Mouse (Mus musculus): ENCODE results near the gene Gemin6. TPM values are rescaled to one million over a fixed set of nuclear protein-coding genes. Genes with fewer than 3 reads are reported as not detected.
"Not testable (repeated sequence)": the region's sequence is repeated elsewhere in the genome, so short reads cannot be mapped to it uniquely, and the experiment has no call there.

The Gemin6 gene
- polyA plus RNA-seq, 1 experiment from 2014 or later, result 45.1 TPM

DNA sequence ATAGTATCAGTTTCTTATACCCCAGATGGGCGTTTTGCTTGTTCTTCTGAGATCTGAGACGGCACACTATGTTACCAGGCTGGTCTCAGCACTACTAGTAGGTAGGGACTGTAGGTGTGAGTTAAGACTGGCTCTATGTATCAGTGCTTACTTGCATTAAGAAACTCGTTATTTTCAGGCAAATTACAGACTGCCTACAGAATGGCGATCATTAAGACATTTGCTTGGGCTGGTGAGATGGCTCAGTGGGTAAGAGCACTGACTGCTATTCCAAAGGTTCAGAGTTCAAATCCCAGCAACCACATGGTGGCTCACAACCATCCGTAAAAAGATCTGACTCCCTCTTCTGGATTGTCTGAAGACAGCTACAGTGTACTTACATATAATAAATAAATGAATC is 901 bp downstream of the Gemin6 start:
- WGBS, result 40% methylated on average over 4 of the region's 5 CpGs
- ATAC-seq (ENCODE audit: low FRiP score, low TSS enrichment), result 0 out of 2 replicates have a peak, but pooled peaks have one; percentile 21

DNA sequence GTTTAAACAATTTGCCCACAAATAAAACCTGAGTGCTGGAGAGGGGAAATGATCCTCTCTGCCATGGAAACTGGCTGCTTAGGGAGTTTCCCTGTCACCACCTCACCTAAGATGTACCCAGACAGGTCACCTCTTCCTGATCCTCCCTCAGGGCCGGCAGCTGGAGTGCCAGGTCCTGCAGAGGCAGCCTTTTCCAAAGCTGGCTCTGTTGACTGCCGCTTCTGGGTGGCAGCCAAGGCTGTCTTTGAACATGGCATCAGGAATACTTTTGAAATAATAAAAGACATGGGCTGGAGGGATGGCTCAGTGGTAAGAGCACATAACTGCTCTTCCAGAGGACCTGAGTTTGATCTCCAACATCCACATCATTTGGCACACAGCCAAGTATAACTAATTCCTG is 5.2 kb downstream of the Gemin6 start:
- no peaks in the 10 kb centered on the region for H3K27me3 ChIP-seq (ENCODE audit: insufficient read depth, low read length)
- ATAC-seq (ENCODE audit: low FRiP score, low TSS enrichment), result no peak
- H3K4me3 ChIP-seq (ENCODE audit: low read length), result no peak overlapping the region
- no peak overlapping the region for H3K9ac ChIP-seq (replicated peaks; ENCODE audit: low read length)
- H3K27ac ChIP-seq (ENCODE audit: low read length), result no peak overlapping the region
- WGBS, result 78% methylated on average over 2 of the region's 2 CpGs
- peaks cover 4% of the 10 kb centered on the region; the same call in 1 of the 2 replicates for H3K4me1 ChIP-seq (ENCODE audit: insufficient read depth, low read length)
- 0 out of 2 replicates have a peak, but pooled peaks cover 2% of the 10 kb centered on the region for H3K36me3 ChIP-seq (ENCODE audit: insufficient read depth, low read length)
- H3K4me2 ChIP-seq (replicated peaks; ENCODE audit: low read depth, low read length), result no peak overlapping the region
- no peaks in the 10 kb centered on the region for H3K9me3 ChIP-seq (ENCODE audit: low read length)

More for the DNA sequence above, 901 bp downstream of the Gemin6 start:
- Histone ChIP-seq H3K9ac (replicated peaks; ENCODE audit: low read length) (peak overlapping the region; percentile 79), H3K4me3 (ENCODE audit: low read length) (peak overlapping the region; percentile 72), H3K4me2 (replicated peaks; ENCODE audit: low read depth, low read length) (peak overlapping the region; percentile 75)
- H3K36me3 ChIP-seq (ENCODE audit: insufficient read depth, low read length); H3K4me1 ChIP-seq (ENCODE audit: insufficient read depth, low read length); H3K27me3 ChIP-seq (ENCODE audit: insufficient read depth, low read length); H3K9me3 ChIP-seq (ENCODE audit: low read length); H3K27ac ChIP-seq (ENCODE audit: low read length): not testable (repeated sequence)

DNA sequence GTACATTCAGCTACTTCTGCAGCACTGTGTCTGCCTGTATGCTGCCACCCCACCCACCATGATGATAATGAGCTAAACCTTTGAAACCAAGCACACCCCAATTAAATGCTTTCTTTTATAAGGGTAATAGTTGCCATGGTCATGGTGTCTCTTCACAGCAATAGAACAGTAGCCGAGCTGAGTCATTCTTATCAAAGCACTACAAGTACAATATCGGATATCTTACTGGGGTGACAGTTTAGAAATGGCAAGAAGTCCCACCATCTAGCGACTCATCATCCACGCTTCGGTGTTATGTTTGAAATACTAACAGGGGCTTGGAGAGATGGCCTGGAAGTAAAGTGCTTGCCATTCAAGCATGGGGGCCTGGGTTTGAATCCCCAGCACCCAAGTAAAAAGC is 9.6 kb downstream of the Gemin6 start:
- no peak for ATAC-seq (ENCODE audit: low FRiP score, low TSS enrichment)
- H3K4me3 ChIP-seq (ENCODE audit: low read length), result no peak overlapping the region
- no peak overlapping the region for H3K9ac ChIP-seq (replicated peaks; ENCODE audit: low read length)
- H3K4me2 ChIP-seq (replicated peaks; ENCODE audit: low read depth, low read length), result no peak overlapping the region
- WGBS, result 91% methylated on average over 5 of the region's 5 CpGs
- H3K4me1 ChIP-seq (ENCODE audit: insufficient read depth, low read length), result no peaks in the 10 kb centered on the region; the same call in 1 of the 2 replicates
- no peaks in the 10 kb centered on the region for H3K9me3 ChIP-seq (ENCODE audit: low read length)
- peaks cover 8% of the 10 kb centered on the region for H3K36me3 ChIP-seq (ENCODE audit: insufficient read depth, low read length)
- no peak overlapping the region for H3K27ac ChIP-seq (ENCODE audit: low read length)
- H3K27me3 ChIP-seq (ENCODE audit: insufficient read depth, low read length), result no peaks in the 10 kb centered on the region

DNA sequence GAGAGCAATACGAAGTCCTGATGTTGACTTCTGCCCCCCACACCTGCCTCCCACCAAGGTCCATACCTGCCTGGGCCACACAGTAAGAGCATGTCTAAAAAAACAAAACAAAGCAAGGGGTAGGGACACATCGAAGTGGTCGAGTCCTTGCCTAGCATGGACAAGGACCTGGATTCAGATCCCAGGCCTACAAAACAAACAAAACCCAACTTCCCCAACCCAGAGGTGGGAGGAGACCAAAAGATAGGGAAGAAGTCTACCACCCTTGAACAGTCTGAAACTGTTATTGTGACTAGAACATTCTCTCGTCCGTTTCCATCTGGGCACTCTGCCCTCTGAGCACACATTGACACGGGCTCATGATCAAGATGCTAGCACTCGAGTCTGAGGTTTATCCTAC is 10.1 kb downstream of the Gemin6 start:
- Histone ChIP-seq H3K4me1 (ENCODE audit: insufficient read depth, low read length) (no peaks in the 10 kb centered on the region; the same call in 1 of the 2 replicates), H3K36me3 (ENCODE audit: insufficient read depth, low read length) (peaks cover 7% of the 10 kb centered on the region), H3K4me2 (replicated peaks; ENCODE audit: low read depth, low read length) (no peak overlapping the region), H3K4me3 (ENCODE audit: low read length) (no peak overlapping the region), H3K9me3 (ENCODE audit: low read length) (no peaks in the 10 kb centered on the region), H3K9ac (replicated peaks; ENCODE audit: low read length) (no peak overlapping the region), H3K27me3 (ENCODE audit: insufficient read depth, low read length) (no peaks in the 10 kb centered on the region), H3K27ac (ENCODE audit: low read length) (no peak overlapping the region)
- WGBS, result 65% methylated on average over 7 of the region's 7 CpGs
- ATAC-seq (ENCODE audit: low FRiP score, low TSS enrichment), result no peak

DNA sequence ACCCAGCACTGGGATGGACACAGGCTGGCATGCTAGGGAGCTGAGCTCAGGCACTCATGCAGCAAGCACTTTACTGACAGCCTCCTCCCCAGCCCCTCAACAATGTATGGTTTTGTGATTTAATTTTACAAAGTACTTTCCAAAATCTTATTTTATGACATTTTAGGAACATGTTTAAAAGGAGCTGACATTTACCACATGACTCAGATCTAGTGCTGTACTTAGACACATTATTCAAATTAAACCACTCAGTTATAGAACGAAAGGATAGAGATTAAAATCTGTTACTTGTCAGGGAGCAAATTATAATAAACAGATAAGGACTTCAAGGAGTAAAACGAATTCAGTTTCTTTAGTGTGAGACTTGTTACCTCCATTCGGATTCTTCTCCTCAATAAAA is 11.2 kb downstream of the Gemin6 start:
- no peaks in the 10 kb centered on the region for H3K9me3 ChIP-seq (ENCODE audit: low read length)
- peaks cover 11% of the 10 kb centered on the region for H3K36me3 ChIP-seq (ENCODE audit: insufficient read depth, low read length)
- ATAC-seq (ENCODE audit: low FRiP score, low TSS enrichment), result no peak
- H3K9ac ChIP-seq (replicated peaks; ENCODE audit: low read length), result no peak overlapping the region
- no peak overlapping the region for H3K4me3 ChIP-seq (ENCODE audit: low read length)
- no peak overlapping the region for H3K4me2 ChIP-seq (replicated peaks; ENCODE audit: low read depth, low read length)
- WGBS, result 75% methylated on average over 3 of the region's 3 CpGs
- no peak overlapping the region for H3K27ac ChIP-seq (ENCODE audit: low read length)
- H3K4me1 ChIP-seq (ENCODE audit: insufficient read depth, low read length), result no peaks in the 10 kb centered on the region; the same call in 1 of the 2 replicates
- no peaks in the 10 kb centered on the region for H3K27me3 ChIP-seq (ENCODE audit: insufficient read depth, low read length)

DNA sequence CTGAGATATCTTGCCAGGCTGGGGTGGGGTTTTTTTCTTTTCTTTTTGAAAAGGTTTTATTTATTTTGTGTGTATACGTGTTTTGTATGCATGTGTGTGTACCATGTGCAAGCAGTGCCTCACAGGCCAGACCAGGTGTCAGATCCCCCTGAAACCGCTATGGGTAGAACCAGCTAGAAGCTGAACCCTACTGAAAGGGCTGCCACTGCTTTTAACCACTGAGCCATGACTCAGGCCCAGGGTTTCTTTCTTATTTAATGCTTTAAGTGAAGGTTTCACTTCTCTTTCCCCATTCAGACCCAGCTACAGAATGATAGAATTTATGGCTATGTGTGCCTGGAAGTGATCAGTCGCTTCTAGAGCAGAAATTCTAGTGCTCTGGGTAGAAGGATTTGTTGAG is 12.6 kb downstream of the Gemin6 start:
- no peak overlapping the region for H3K9ac ChIP-seq (replicated peaks; ENCODE audit: low read length)
- no peak overlapping the region for H3K27ac ChIP-seq (ENCODE audit: low read length)
- 89% methylated on average over 3 of the region's 3 CpGs for WGBS
- H3K36me3 ChIP-seq (ENCODE audit: insufficient read depth, low read length), result peaks cover 14% of the 10 kb centered on the region
- H3K9me3 ChIP-seq (ENCODE audit: low read length), result no peaks in the 10 kb centered on the region
- no peaks in the 10 kb centered on the region; the same call in 1 of the 2 replicates for H3K4me1 ChIP-seq (ENCODE audit: insufficient read depth, low read length)
- no peaks in the 10 kb centered on the region for H3K27me3 ChIP-seq (ENCODE audit: insufficient read depth, low read length)
- ATAC-seq (ENCODE audit: low FRiP score, low TSS enrichment), result no peak
- no peak overlapping the region for H3K4me2 ChIP-seq (replicated peaks; ENCODE audit: low read depth, low read length)
- H3K4me3 ChIP-seq (ENCODE audit: low read length), result no peak overlapping the region

DNA sequence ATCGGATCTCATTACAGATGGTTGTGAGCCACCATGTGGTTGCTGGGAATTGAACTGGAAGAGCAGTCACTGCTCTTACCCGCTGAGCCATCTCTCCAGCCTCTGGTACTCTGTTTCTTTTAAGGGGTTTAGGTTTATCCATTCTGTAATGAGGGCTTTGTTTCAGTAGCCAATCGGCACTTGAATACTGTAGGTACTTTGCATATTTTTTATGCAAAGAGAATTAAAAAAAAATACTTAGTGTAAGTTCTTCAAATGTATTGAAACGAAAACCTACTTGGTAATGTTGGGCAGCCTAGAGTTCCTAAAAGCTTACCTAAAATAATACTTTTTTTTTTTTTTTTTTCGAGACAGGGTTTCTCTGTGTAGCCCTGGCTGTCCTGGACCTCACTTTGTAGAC is 13.2 kb downstream of the Gemin6 start:
- no peak overlapping the region for H3K9ac ChIP-seq (replicated peaks; ENCODE audit: low read length)
- no peaks in the 10 kb centered on the region for H3K9me3 ChIP-seq (ENCODE audit: low read length)
- H3K36me3 ChIP-seq (ENCODE audit: insufficient read depth, low read length), result peaks cover 20% of the 10 kb centered on the region
- H3K4me2 ChIP-seq (replicated peaks; ENCODE audit: low read depth, low read length), result no peak overlapping the region
- ATAC-seq (ENCODE audit: low FRiP score, low TSS enrichment), result no peak
- WGBS, result 90% methylated on average over 5 of the region's 5 CpGs
- H3K4me1 ChIP-seq (ENCODE audit: insufficient read depth, low read length), result no peaks in the 10 kb centered on the region; the same call in 1 of the 2 replicates
- H3K4me3 ChIP-seq (ENCODE audit: low read length), result no peak overlapping the region
- no peaks in the 10 kb centered on the region for H3K27me3 ChIP-seq (ENCODE audit: insufficient read depth, low read length)
- no peak overlapping the region for H3K27ac ChIP-seq (ENCODE audit: low read length)

DNA sequence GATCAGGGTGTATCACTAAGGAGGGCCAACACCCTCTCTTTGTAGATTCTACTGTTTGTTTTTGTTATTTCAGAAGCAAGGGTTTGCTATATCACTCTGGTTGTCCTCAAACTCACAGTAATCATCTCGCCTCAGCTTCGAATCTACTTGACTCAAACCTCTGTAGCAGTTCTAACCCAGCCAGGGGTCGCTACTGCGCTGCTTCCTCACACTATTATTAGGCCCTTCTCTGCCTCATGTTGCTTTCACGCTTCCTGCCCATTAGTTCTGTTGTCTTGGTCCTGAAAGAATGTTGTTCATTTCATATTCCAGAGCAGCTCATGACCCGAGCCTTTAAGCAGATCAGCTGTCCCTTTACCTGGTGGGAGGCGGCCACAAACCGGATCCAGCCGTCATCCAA is 17.4 kb downstream of the Gemin6 start:
- Histone ChIP-seq H3K4me1 (ENCODE audit: insufficient read depth, low read length) (no peaks in the 10 kb centered on the region), H3K27ac (ENCODE audit: low read length) (no peak overlapping the region), H3K4me3 (ENCODE audit: low read length) (no peak overlapping the region), H3K27me3 (ENCODE audit: insufficient read depth, low read length) (no peaks in the 10 kb centered on the region), H3K9me3 (ENCODE audit: low read length) (no peaks in the 10 kb centered on the region), H3K4me2 (replicated peaks; ENCODE audit: low read depth, low read length) (no peak overlapping the region), H3K36me3 (ENCODE audit: insufficient read depth, low read length) (peaks cover 48% of the 10 kb centered on the region), H3K9ac (replicated peaks; ENCODE audit: low read length) (no peak overlapping the region)
- ATAC-seq (ENCODE audit: low FRiP score, low TSS enrichment), result no peak
- whole genome bisulfite sequencing, result 80% methylated on average over 9 of the region's 9 CpGs

DNA sequence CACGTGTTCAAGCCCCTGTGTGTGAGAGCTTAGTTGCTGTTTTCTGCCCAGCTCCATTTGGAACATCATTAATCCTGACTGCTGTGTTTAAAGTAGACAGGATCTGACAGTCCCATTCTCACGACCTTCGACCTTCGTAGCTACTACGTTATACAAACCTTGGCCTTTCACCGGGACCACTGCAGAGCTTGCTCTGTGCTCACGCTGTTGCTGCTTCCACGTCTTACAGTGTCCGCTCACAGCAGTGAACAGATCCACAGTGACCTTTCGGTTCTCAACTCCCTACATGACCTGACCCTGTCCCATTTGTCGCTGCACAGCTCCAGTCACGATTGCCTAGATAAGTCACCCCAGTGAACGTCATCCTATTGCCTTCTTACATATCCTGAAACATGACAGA is 18.9 kb downstream of the Gemin6 start:
- WGBS, result 53% methylated on average over 13 of the region's 13 CpGs
- H3K27me3 ChIP-seq (ENCODE audit: insufficient read depth, low read length), result no peaks in the 10 kb centered on the region
- no peaks in the 10 kb centered on the region for H3K4me1 ChIP-seq (ENCODE audit: insufficient read depth, low read length)
- H3K36me3 ChIP-seq (ENCODE audit: insufficient read depth, low read length), result peaks cover 56% of the 10 kb centered on the region
- no peak overlapping the region for H3K9ac ChIP-seq (replicated peaks; ENCODE audit: low read length)
- no peak overlapping the region for H3K4me2 ChIP-seq (replicated peaks; ENCODE audit: low read depth, low read length)
- no peak overlapping the region for H3K27ac ChIP-seq (ENCODE audit: low read length)
- H3K9me3 ChIP-seq (ENCODE audit: low read length), result no peaks in the 10 kb centered on the region
- H3K4me3 ChIP-seq (ENCODE audit: low read length), result no peak overlapping the region
- ATAC-seq (ENCODE audit: low FRiP score, low TSS enrichment), result no peak

DNA sequence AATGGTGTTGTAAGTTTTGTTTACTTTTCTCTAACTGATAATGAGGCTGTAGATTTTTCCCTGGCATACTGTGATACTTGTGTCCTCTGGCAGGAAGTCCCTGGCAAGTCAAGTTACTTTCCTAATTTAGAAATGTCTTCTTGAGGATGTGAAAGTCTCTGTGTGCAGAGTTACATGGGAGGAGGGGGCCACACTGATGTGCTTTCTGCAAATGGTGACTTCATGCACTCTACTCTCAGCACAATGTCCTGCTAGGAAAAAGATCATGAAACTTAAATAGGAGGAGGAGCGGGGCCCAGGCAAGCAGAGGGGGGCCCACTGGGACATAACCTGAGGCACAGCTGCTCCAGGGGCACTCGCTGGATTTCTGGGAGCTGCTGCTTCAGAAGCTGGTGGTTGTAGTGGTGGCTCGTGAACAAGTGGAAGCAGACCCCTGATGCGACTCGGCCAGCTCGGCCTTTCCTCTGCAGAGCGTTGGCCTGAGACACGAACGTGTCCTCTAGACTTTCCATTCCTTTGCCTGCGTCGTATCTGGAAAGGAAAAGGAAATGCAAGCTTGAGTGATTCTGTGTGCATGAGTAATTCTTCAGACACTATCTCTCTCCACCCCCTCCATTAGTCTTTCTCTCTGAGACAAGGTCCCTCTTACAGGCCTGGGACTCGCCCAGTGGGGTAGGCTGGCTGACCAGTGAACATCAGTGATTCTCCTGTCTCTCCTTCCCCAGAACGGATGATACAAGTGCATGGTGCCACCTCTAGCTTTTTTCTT is 28.7 kb downstream of the Gemin6 start:
- 49% methylated on average over 13 of the region's 13 CpGs for WGBS
- peak; percentile 57; the same call in 1 of the 2 replicates for ATAC-seq (ENCODE audit: low FRiP score, low TSS enrichment)
- peaks cover 81% of the 10 kb centered on the region for H3K36me3 ChIP-seq (ENCODE audit: insufficient read depth, low read length)
- H3K27ac ChIP-seq (ENCODE audit: low read length), result peak overlapping the region; percentile 1; the same call in 1 of the 2 replicates
- no peaks in the 10 kb centered on the region for H3K27me3 ChIP-seq (ENCODE audit: insufficient read depth, low read length)
- no peaks in the 10 kb centered on the region for H3K9me3 ChIP-seq (ENCODE audit: low read length)
- no peak overlapping the region for H3K9ac ChIP-seq (replicated peaks; ENCODE audit: low read length)
- no peak overlapping the region for H3K4me2 ChIP-seq (replicated peaks; ENCODE audit: low read depth, low read length)
- H3K4me3 ChIP-seq (ENCODE audit: low read length), result no peak overlapping the region
- H3K4me1 ChIP-seq (ENCODE audit: insufficient read depth, low read length), result peaks cover 5% of the 10 kb centered on the region; the same call in 1 of the 2 replicates
